Mouse (Mus musculus): Measurements from ENCODE around the gene Tas2r143. TPM values are rescaled to one million over a fixed set of nuclear protein-coding genes. Genes with fewer than 3 reads are reported as not detected.

Tas2r143 gene
- total RNA-seq, 4 experiments from 2014 or later: not detected

- no peak for DNase-seq (ENCODE audit: low spot score in 2 of 2)
Measured at GRCm38 (mm10) chr6:42365215-42365614, 34.8 kb upstream of the Tas2r143 start.

- no peak for DNase-seq (ENCODE audit: low spot score in 2 of 2)
Measured at GRCm38 (mm10) chr6:42369870-42370269, 30.2 kb upstream of the Tas2r143 start.

- DNase-seq (ENCODE audit: low spot score in 2 of 2): no peak
Measured at GRCm38 (mm10) chr6:42370630-42371363, 29.2 kb upstream of the Tas2r143 start.

GRCm38 (mm10) chr6:42372001-42372400, 28.0 kb upstream of the Tas2r143 start:
- no peak for DNase-seq (ENCODE audit: low spot score in 2 of 2)

GRCm38 (mm10) chr6:42372421-42372815, 27.6 kb upstream of the Tas2r143 start:
- DNase-seq (ENCODE audit: low spot score in 2 of 2): no peak

- no peak for DNase-seq (ENCODE audit: low spot score in 2 of 2)
Measured at GRCm38 (mm10) chr6:42372816-42373547, 27.1 kb upstream of the Tas2r143 start, which contains the start of gene Epha1. TSS of gene Epha1 (minus strand) at chr6:42373268.

- DNase-seq (ENCODE audit: low spot score in 2 of 2): no peak
Measured at GRCm38 (mm10) chr6:42373669-42374430, 26.2 kb upstream of the Tas2r143 start.

GRCm38 (mm10) chr6:42374701-42375100, 25.3 kb upstream of the Tas2r143 start:
- no peak for DNase-seq (ENCODE audit: low spot score in 2 of 2)

GRCm38 (mm10) chr6:42375131-42375530, 24.9 kb upstream of the Tas2r143 start:
- no peak for DNase-seq (ENCODE audit: low spot score in 2 of 2)

GRCm38 (mm10) chr6:42376016-42376415, 24.0 kb upstream of the Tas2r143 start:
- no peak for DNase-seq (ENCODE audit: low spot score in 2 of 2)

GRCm38 (mm10) chr6:42376504-42377019, 23.5 kb upstream of the Tas2r143 start:
- DNase-seq (ENCODE audit: low spot score in 2 of 2): no peak

- DNase-seq (ENCODE audit: low spot score in 2 of 2): no peak
Measured at GRCm38 (mm10) chr6:42377280-42377679, 22.8 kb upstream of the Tas2r143 start.

GRCm38 (mm10) chr6:42379551-42379950, 20.5 kb upstream of the Tas2r143 start:
- DNase-seq (ENCODE audit: low spot score in 2 of 2): no peak

GRCm38 (mm10) chr6:42380416-42381144, 19.5 kb upstream of the Tas2r143 start:
- DNase-seq (ENCODE audit: low spot score in 2 of 2): no peak

GRCm38 (mm10) chr6:42381221-42381620, 18.8 kb upstream of the Tas2r143 start:
- no peak for DNase-seq (ENCODE audit: low spot score in 2 of 2)

GRCm38 (mm10) chr6:42381916-42382381, 18.1 kb upstream of the Tas2r143 start:
- DNase-seq (ENCODE audit: low spot score in 2 of 2): no peak

GRCm38 (mm10) chr6:42383360-42383759, 16.7 kb upstream of the Tas2r143 start:
- no peak for DNase-seq (ENCODE audit: low spot score in 2 of 2)

GRCm38 (mm10) chr6:42385635-42386034, 14.4 kb upstream of the Tas2r143 start:
- DNase-seq (ENCODE audit: low spot score in 2 of 2): no peak

- DNase-seq (ENCODE audit: low spot score in 2 of 2): no peak
Measured at GRCm38 (mm10) chr6:42391796-42392330, 8.2 kb upstream of the Tas2r143 start.

- DNase-seq (ENCODE audit: low spot score in 2 of 2): peak; percentile 84 to 87
Measured at GRCm38 (mm10) chr6:42395960-42396809, 3.9 kb upstream of the Tas2r143 start.

All from gastrocnemius, adult 8-10 months (tissue).